Mouse (Mus musculus): ENCODE results near the gene Cuedc1.
"Not testable (repeated sequence)": the region's sequence is repeated elsewhere in the genome, so short reads cannot be mapped to it uniquely, and the experiment has no call there.

Cuedc1 gene

GRCm38 (mm10) chr11:88168611-88169010 lies 70.8 kb downstream of the Cuedc1 start:
- in situ Hi-C loops (cut with MboI, MseI), result no loop called here

- in situ Hi-C loops (cut with MboI, MseI), result no loop called here
Observed at GRCm38 (mm10) chr11:88169531-88170040, 71.7 kb downstream of the Cuedc1 start.

DNA sequence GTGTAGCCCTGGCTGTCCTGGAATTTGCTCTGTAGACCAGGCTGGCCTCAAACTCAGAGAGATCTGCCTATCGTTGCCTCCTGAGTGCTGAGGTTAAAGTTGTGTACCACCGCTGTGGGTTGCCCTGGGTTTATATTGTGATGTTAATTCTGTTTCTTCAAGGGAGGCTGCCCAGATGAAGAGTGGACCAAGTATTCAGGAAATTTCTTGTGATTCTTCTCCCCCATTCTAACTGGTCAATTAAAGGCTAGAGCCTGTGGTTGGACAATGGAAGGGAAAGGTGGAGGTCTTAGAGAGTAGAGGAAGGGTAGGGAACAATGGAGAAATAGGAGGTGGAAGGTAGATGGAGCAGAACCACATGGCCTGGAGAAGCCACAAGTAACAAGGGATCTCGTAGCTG lies 72.7 kb downstream of the Cuedc1 start:
- in situ Hi-C loops (cut with MboI, MseI), result no loop called here

- in situ Hi-C loops (cut with MboI, MseI), result no loop called here
Observed at GRCm38 (mm10) chr11:88171876-88172442, 74.1 kb downstream of the Cuedc1 start.

DNA sequence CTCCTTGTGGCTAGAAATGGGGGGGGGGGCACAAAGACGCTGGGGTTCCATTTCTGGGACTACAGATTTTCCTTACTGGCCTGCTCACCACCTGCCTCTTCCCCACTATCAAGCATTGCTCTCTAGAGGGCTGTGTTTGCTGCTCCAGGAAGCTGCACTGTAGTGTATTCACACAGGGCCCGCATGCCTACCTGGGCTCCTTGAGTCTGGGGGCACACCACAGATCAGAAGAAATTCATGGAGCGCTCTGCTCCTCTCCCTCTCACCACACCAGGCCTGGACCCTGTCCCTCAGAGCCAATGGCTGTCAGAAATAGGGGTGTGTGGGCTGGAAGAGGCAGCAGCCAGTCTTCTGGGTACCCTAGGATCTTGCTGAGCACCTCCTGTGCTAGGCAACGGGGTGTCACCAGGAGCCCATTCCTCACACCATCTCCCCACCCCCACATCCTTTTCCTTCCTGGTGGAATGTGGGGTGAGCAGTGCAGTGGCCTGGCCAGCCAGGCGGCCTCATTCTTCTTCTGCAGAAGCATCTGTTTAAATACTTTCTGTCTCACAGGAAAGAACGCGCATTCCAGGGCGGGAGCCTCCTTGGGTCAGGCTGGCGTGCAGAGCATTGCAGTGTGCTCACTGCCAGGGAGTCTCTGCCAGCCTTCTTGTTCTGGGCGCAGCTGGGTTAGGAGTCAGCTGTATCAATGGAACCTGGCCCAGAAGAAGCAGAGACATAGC lies 74.9 kb downstream of the Cuedc1 start:
- in situ Hi-C loops (cut with MboI, MseI), result no loop called here

GRCm38 (mm10) chr11:88173386-88174025 lies 75.6 kb downstream of the Cuedc1 start:
- in situ Hi-C loops (cut with MboI, MseI), result no loop called here

- in situ Hi-C loops (cut with MboI, MseI), result no loop called here
Observed at GRCm38 (mm10) chr11:88180467-88180958, 82.7 kb downstream of the Cuedc1 start.

DNA sequence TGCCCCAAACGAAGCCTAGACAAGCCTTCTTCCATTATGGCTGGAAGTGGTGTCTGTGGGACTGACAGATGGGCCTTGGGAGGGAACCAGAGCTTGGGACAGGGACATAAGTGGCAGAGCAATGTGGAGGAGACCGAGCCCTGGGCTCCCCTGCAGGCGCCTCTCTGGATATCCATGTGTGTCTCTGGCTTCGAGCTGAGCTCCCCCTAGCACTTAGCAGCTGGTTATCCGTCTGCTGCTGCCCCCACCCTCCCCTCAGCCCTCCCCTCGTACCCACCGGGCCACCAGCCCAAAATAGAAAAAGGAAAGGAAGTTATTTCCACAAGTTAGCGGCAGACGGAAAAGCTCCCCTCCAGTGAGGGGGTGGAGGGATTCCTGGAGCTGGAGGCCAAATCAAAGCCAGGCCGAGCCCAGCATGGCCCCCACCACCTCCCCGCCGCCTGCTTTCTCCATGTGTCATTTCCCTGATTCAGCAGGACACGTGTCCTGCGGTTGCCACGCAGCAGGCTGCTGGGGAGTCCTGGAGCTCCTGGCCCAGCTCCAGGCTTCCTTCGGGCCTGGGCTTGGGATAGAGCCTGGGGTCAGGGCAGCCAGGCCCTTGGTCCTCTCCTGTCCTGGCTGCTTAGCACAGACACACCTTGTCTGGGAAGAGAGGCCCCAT lies 83.2 kb downstream of the Cuedc1 start:
- in situ Hi-C loops (cut with MboI, MseI), result no loop called here

- in situ Hi-C loops (cut with MboI, MseI), result no loop called here
Observed at GRCm38 (mm10) chr11:88184632-88185180, 86.8 kb downstream of the Cuedc1 start.

DNA sequence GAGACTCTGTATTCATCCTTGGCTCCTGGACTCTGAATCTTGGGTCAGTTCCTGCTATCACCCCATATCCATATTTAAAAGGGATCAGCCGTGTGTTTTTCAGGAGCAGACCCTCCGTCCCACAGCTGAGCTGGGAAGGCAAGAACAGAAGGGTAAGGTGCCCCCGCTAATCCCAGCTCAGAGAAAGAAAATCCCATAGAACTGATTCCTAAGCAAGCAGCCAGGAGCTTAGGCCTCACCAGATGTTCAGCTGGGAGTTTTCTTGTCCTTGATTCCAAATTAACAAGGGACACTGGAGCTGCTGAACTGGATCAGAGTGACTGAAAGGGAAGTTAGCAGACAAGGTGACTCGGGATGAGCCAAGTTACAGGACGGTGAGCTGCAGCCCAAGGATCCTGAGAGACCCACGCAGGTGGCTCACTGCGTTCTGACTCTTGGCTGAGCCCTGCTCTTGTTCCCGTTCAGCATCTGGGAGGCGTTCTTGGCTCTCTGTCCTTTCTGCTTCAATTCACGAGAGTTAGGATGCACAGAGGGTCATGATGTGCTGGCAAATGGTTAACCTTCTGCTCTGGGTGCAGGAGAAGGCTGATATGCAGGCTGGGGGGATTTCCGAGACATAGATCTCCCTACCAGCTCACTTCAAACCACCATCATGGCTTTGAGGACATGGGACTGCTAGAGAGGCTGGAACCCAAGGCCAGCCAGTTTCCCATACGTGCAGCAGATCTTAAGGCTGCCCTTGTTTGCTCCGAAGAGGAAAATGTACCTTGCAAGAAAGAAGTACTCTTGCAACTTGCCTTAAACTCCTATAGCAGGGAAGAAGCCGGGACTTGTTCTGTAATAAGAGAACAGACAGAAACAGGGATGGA lies 88.5 kb downstream of the Cuedc1 start:
- in situ Hi-C loops (cut with MboI, MseI), result no loop called here

DNA sequence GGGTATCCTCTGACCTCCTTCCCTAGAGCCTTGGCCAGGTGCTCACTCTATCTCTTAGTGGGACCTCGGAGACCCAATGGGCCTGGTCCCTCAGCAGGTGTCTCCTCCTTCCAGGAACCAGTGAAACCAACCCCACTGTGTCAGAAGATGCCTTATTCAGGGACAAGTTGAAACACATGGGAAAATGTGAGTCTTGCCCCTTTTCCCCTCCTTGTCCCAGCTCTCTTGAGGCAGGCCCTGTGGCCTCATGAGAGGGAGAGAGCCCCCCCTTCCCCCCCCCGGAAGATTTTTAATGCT lies 89.0 kb downstream of the Cuedc1 start:
- in situ Hi-C loops (cut with MboI, MseI), result no loop called here

- in situ Hi-C loops (cut with MboI, MseI), result no loop called here
Observed at GRCm38 (mm10) chr11:88187417-88188133, 89.7 kb downstream of the Cuedc1 start.

GRCm38 (mm10) chr11:88188216-88188615 lies 90.4 kb downstream of the Cuedc1 start:
- in situ Hi-C loops (cut with MboI, MseI), result no loop called here

DNA sequence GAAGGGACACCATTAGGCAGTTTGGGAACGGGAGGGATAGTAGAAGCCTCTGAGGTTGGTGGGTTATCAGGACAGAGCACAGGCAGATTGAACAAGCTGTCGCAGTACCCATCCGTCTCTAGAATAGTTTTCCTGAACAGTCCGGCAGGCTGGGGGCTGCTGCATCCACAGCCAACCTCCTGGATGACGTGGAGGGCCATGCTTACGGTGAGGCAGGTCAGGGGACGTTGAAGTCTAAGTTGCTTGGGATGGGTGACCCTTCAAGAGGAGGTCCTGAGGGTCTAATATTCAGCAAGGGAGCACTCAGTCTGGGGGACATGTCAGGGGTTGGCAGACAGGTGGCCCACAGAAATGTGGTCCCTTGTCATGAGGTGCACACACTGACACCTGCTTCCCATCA lies 90.8 kb downstream of the Cuedc1 start:
- in situ Hi-C loops (cut with MboI, MseI), result no loop called here

DNA sequence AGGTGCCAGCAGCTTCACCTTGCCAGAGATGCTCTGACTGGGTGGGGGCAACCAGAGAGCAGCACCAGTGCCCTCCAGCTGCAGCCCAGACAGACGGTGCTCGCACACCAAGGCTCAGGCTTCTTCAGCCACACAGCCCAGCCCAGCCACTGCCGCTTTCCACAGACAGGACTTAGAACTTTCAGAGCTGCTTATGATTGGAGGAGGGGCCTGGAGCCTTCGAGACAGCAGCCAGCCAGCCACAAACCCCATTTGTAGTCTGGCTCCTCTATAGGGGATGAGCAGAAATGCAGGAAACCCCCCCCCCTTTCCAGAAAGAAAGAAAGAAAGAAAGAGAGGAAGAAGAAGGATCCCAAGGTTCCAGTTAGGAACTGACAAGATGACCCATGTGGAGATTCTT lies 94.7 kb downstream of the Cuedc1 start:
- in situ Hi-C loops (cut with MboI, MseI), result loop anchor here in 1 of 2 experiments (5.0 kb wide), 2 partner anchors 130 to 220 kb away; no protein-coding TSS in a partner anchor

DNA sequence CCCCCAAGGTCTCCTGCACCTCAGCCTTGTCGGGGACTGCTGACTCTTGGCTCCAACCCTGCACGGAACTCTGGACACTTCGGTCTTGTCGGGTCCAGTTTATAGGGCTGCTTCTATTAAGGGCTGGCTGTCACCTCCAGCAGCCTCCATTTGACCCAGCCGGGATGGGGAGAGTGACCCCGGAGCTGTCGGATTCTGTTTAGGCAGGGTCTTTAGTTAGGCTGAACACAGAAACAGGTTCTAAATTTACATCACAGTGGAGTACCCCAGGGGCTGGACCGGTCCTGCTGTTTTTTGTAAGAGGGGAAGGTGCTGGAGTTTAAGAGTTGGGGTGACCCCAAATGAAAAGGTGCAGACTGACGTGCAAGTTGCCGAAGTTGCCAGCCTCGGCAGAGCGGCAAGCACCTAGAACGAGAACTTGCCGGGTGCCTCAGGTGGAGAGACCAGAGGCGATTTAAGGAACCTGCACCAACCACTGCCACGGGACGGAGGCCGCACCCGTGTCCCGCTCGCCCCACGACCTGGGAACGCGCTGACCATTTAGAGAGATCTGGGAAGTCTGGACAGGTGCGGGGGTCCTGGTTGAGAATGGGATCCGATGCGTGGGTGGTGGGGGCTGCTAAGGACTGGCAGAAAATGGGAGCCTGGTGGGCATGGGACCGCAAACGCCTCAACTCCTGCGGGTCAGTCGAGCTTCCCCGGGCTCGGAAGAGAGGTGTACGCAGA lies 95.4 kb downstream of the Cuedc1 start:
- in situ Hi-C loops (cut with MboI, MseI), result loop anchor here in 1 of 2 experiments (5.0 kb wide), 2 partner anchors 131 to 221 kb away; no protein-coding TSS in a partner anchor

DNA sequence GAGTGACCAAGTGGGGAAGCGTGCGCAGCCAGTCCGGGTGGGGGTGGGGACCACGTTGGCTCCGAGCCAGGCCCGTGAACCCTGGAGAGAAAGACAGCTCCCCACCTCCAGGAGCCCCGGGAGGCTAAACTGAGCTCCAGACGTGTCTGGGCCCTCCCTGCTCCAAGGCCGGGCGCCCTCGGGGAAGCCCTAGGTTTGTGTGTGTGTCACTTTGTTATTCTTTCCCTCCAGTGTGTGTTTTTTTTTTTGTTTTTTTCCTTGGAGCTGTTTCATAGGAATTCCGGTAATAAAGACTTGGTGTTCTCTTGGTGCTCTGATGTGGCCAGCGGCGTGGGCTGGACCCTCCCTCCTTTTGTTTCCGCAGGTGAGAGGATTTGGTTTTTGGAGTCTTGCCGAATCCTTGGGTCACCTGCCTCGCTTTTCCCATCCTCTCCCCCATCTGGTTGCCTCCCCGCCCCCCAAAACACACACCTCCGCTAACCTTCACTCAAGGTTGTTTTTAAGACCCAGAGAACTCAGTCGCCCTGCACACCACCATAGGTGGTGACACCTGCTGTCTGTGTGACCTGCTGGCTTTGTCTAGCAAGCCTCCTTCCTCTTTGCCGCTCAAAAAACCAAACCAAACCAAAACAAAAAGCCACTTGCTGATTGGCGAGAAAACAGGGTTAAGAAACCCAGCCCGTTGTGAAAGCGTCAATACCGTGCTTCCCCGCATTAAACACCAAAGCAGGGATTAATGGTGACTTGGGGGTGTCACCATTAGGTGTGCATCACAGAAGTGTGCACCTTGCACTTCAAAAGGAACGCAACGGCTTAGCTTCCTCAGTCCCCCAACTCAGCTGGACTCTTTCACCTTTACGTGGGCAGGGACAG lies 96.2 kb downstream of the Cuedc1 start:
- in situ Hi-C loops (cut with MboI, MseI), result loop anchor here in 1 of 2 experiments (5.0 kb wide), 2 partner anchors 132 to 222 kb away; no protein-coding TSS in a partner anchor

DNA sequence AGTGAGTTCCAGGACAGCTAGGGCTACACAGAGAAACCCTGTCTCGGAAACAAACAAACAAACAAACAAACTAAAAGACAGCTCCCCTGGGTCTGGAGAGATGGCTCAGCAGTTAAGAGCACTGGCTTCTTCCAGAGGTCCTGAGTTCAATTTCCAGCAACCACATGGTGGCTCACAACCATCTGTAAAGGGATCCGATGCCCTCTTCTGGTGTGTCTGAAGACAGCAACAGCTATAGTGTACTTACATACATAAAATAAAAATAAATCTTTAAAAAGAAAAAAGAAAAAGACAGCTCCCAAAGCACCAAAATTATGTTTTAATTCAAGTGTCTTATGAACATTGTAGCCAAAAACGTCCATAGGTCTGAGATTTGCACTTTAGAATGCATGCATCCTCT lies 97.8 kb downstream of the Cuedc1 start:
- in situ Hi-C loops (cut with MboI, MseI), result not testable (repeated sequence)
